Comparison of ENCODE assay signal across 24 mouse cellular contexts in genomic region chr7:101293138-101293537, GRCm38 (mm10). TPM values are rescaled to one million over a fixed set of nuclear protein-coding genes. Genes with fewer than 3 reads are reported as not detected.
A peak's percentile ranks its signal among the peaks of the same experiment; 100 is the strongest.
DNase-seq lines count a peak whose midpoint lies in the region; ATAC-seq and TF ChIP-seq lines count a peak whose summit lies in the region.
"Had no signal": no experiment of that assay in that cellular context is flagged by ENCODE, and none has a peak within 500 bp of the region (broad histone marks: within the 10 kb centered on the region; RNA-seq: fewer than 3 reads in every experiment).

No protein-coding gene starts in this region.

- DNase-seq in cerebellum, adult 9-11 months = peak; percentile 14
- DNase-seq in cerebellum, adult 11 months = no peak
- peak; percentile 86 for DNase-seq in heart, adult 11 months
- DNase-seq in heart, adult 18-20 months = no peak
- peak; percentile 30 for DNase-seq in liver, embryonic 11.5 days (ENCODE audit: low spot score)
- no peak for DNase-seq in liver, postnatal 0 days
- DNase-seq: adrenal gland, adult 2 months; adrenal gland, postnatal 10 days; adrenal gland, postnatal 25 days; B cell, adult 2 months; cerebellum, adult 11-12 months; cerebellum, adult 2 months; cerebellum, postnatal 14 days; cerebellum, postnatal 36 days; embryo, embryonic 11 days had no signal

- no peak overlapping the region for H3K9ac ChIP-seq in liver, embryonic 11.5 days (ENCODE audit: low read depth, low read length)
- no peak overlapping the region for H3K9ac ChIP-seq in liver, postnatal 0 days (replicated peaks)
- H3K9ac ChIP-seq in neural tube, embryonic 13.5 days = no peak overlapping the region
- no peak overlapping the region for H3K9ac ChIP-seq in neural tube, embryonic 15.5 days (replicated peaks)
- H3K9ac ChIP-seq: embryonic facial prominence, embryonic 13.5 days; embryonic facial prominence, embryonic 15.5 days; forebrain, embryonic 13.5 days had no signal

- peaks cover 10% of the 10 kb centered on the region for H3K4me1 ChIP-seq in liver, embryonic 11.5 days (replicated peaks; ENCODE audit: control insufficient read depth, insufficient read depth, low read length)
- H3K4me1 ChIP-seq in liver, postnatal 0 days (ENCODE audit: insufficient read depth) = no peaks in the 10 kb centered on the region
- H3K4me1 ChIP-seq in neural tube, embryonic 13.5 days (replicated peaks) = peaks cover 14% of the 10 kb centered on the region
- peaks cover 16% of the 10 kb centered on the region for H3K4me1 ChIP-seq in neural tube, embryonic 15.5 days

- TF ChIP-seq CTCF in liver, postnatal 0 days (IDR thresholded peaks at IDR 0.05; ENCODE audit: low read depth) = no peak

- WGBS in liver, embryonic 11.5 days = 55% methylated on average over 4 of the region's 4 CpGs
- WGBS in liver, postnatal 0 days (ENCODE audit: insufficient replicate concordance) = 58% methylated on average over 4 of the region's 4 CpGs
- 61% methylated on average over 4 of the region's 4 CpGs for WGBS in neural tube, embryonic 13.5 days
- 68% methylated on average over 4 of the region's 4 CpGs for WGBS in neural tube, embryonic 15.5 days

- ATAC-seq in liver, embryonic 11.5 days (replicated peaks; ENCODE audit: low FRiP score) = no peak
- ATAC-seq in liver, postnatal 0 days = no peak
- no peak for ATAC-seq in neural tube, embryonic 13.5 days (ENCODE audit: low read depth)
- ATAC-seq in neural tube, embryonic 15.5 days (ENCODE audit: low FRiP score) = no peak
- ATAC-seq: CD4-positive, CD25-positive, alpha-beta regulatory T cell, adult 4 months; forebrain, embryonic 13.5 days; forebrain, embryonic 16.5 days had no signal

- no peak overlapping the region for H3K4me3 ChIP-seq in liver, embryonic 11.5 days (ENCODE audit: low read depth, low read length)
- H3K4me3 ChIP-seq in liver, postnatal 0 days (ENCODE audit: low read depth, low read length) = no peak overlapping the region
- no peak overlapping the region for H3K4me3 ChIP-seq in neural tube, embryonic 13.5 days
- H3K4me3 ChIP-seq in neural tube, embryonic 15.5 days (replicated peaks) = no peak overlapping the region
- H3K4me3 ChIP-seq: embryonic facial prominence, embryonic 13.5 days; embryonic facial prominence, embryonic 15.5 days; erythroblast, embryonic 14.5 days; forebrain, embryonic 10.5 days; forebrain, embryonic 13.5 days had no signal

- no peak overlapping the region for H3K4me2 ChIP-seq in liver, embryonic 11.5 days
- H3K4me2 ChIP-seq in liver, postnatal 0 days (ENCODE audit: low read depth, low read length) = no peak overlapping the region
- H3K4me2 ChIP-seq in neural tube, embryonic 13.5 days = no peak overlapping the region
- H3K4me2 ChIP-seq in neural tube, embryonic 15.5 days = no peak overlapping the region
- H3K4me2 ChIP-seq: embryonic facial prominence, embryonic 13.5 days; embryonic facial prominence, embryonic 15.5 days; forebrain, embryonic 13.5 days had no signal

- peaks cover 5% of the 10 kb centered on the region; the same call in 1 of the 2 replicates for H3K27me3 ChIP-seq in liver, embryonic 11.5 days (replicated peaks; ENCODE audit: control insufficient read depth, insufficient read depth, low read length)
- H3K27me3 ChIP-seq in liver, postnatal 0 days (ENCODE audit: insufficient read depth, low read length) = no peaks in the 10 kb centered on the region
- H3K27me3 ChIP-seq in neural tube, embryonic 13.5 days = peaks cover 14% of the 10 kb centered on the region
- peaks cover 5% of the 10 kb centered on the region; the same call in 1 of the 2 replicates for H3K27me3 ChIP-seq in neural tube, embryonic 15.5 days (replicated peaks)

- H3K27ac ChIP-seq in liver, embryonic 11.5 days (ENCODE audit: low read depth, low read length) = no peak overlapping the region
- no peak overlapping the region for H3K27ac ChIP-seq in liver, postnatal 0 days (ENCODE audit: low read depth)
- H3K27ac ChIP-seq in neural tube, embryonic 13.5 days (replicated peaks) = 0 out of 2 replicates have a peak overlapping the region, but pooled peaks have one; percentile 9
- H3K27ac ChIP-seq in neural tube, embryonic 15.5 days (replicated peaks) = no peak overlapping the region
- H3K27ac ChIP-seq: embryonic facial prominence, embryonic 13.5 days; embryonic facial prominence, embryonic 15.5 days; forebrain, embryonic 10.5 days; forebrain, embryonic 13.5 days had no signal

- TF ChIP-seq EP300 in liver, postnatal 0 days (IDR thresholded peaks at IDR 0.05; ENCODE audit: low read depth) = no peak

- H3K9me3 ChIP-seq in liver, embryonic 11.5 days (ENCODE audit: control insufficient read depth, low read length) = no peaks in the 10 kb centered on the region
- H3K9me3 ChIP-seq in liver, postnatal 0 days (ENCODE audit: low read length) = no peaks in the 10 kb centered on the region
- H3K9me3 ChIP-seq in neural tube, embryonic 13.5 days = no peaks in the 10 kb centered on the region
- no peaks in the 10 kb centered on the region for H3K9me3 ChIP-seq in neural tube, embryonic 15.5 days (replicated peaks)
- H3K9me3 ChIP-seq: embryonic facial prominence, embryonic 13.5 days; embryonic facial prominence, embryonic 15.5 days; forebrain, embryonic 10.5 days; forebrain, embryonic 13.5 days had no signal

- H3K36me3 ChIP-seq in liver, embryonic 11.5 days (ENCODE audit: control insufficient read depth, insufficient read depth, low read length) = no peaks in the 10 kb centered on the region; the same call in 1 of the 2 replicates
- peaks cover 40% of the 10 kb centered on the region for H3K36me3 ChIP-seq in liver, postnatal 0 days (replicated peaks; ENCODE audit: insufficient read depth, low read length)
- H3K36me3 ChIP-seq in neural tube, embryonic 13.5 days = peaks cover 17% of the 10 kb centered on the region; the same call in 1 of the 2 replicates
- H3K36me3 ChIP-seq in neural tube, embryonic 15.5 days = peaks cover 12% of the 10 kb centered on the region

RNA-seq across cellular contexts. Expression of gene Atg16l2, which starts 8.9 kb away (rescaled TPM):
- 1 to 10 TPM; 5.5 to 7.4 TPM for total RNA-seq in heart, adult 18-20 months (2021)
- polyA plus RNA-seq in liver, embryonic 11.5 days (2014; fragmentation: Nextera tagmentation; extraction: Ambion mirVana) = 5.7 and 6.4 TPM in 2 replicates
- polyA plus RNA-seq in liver, postnatal 0 days (2015; fragmentation: Nextera tagmentation; extraction: Ambion mirVana) = 4.9 and 5.3 TPM in 2 replicates
- 16.5 and 17.7 TPM in 2 replicates for polyA plus RNA-seq in neural tube, embryonic 13.5 days (2015; fragmentation: Nextera tagmentation; extraction: Ambion mirVana)
- polyA plus RNA-seq in neural tube, embryonic 15.5 days (2015; fragmentation: Nextera tagmentation; extraction: Ambion mirVana) = 28.3 and 33.1 TPM in 2 replicates

RNA-seq across cellular contexts. Expression of gene Stard10, which starts 23.7 kb away (rescaled TPM):
- total RNA-seq in heart, adult 18-20 months (2021) = 10 to 100 TPM; 68.5 to 72.5 TPM
- polyA plus RNA-seq in liver, embryonic 11.5 days (2014; fragmentation: Nextera tagmentation; extraction: Ambion mirVana) = 86.4 and 93.9 TPM in 2 replicates
- 361 and 384 TPM in 2 replicates for polyA plus RNA-seq in liver, postnatal 0 days (2015; fragmentation: Nextera tagmentation; extraction: Ambion mirVana)
- polyA plus RNA-seq in neural tube, embryonic 13.5 days (2015; fragmentation: Nextera tagmentation; extraction: Ambion mirVana) = 9.2 and 9.6 TPM in 2 replicates
- polyA plus RNA-seq in neural tube, embryonic 15.5 days (2015; fragmentation: Nextera tagmentation; extraction: Ambion mirVana) = 12.8 and 25.3 TPM in 2 replicates

RNA-seq across cellular contexts. Expression of gene Arap1, which starts 54.7 kb away (rescaled TPM):
- total RNA-seq in heart, adult 18-20 months (2021) = 10 to 100 TPM; 31.3 to 35.1 TPM
- polyA plus RNA-seq in liver, embryonic 11.5 days (2014; fragmentation: Nextera tagmentation; extraction: Ambion mirVana) = 33.8 and 33.9 TPM in 2 replicates
- 16.0 and 18.1 TPM in 2 replicates for polyA plus RNA-seq in liver, postnatal 0 days (2015; fragmentation: Nextera tagmentation; extraction: Ambion mirVana)
- 11.2 and 11.3 TPM in 2 replicates for polyA plus RNA-seq in neural tube, embryonic 13.5 days (2015; fragmentation: Nextera tagmentation; extraction: Ambion mirVana)
- 9.7 and 19.9 TPM in 2 replicates for polyA plus RNA-seq in neural tube, embryonic 15.5 days (2015; fragmentation: Nextera tagmentation; extraction: Ambion mirVana)

Comparison
In these comparisons a context has a peak if more than half of its experiments do, and no peak if none do; other contexts are left out.
1. DNase-seq: peak in cerebellum, adult 9-11 months (single experiment), heart, adult 11 months (single experiment) and liver, embryonic 11.5 days (single experiment); none in cerebellum, adult 11 months (single experiment), heart, adult 18-20 months (0 of 2) and liver, postnatal 0 days (single experiment).